Mouse (Mus musculus) liver, adult 10 weeks (tissue): Measurements from ENCODE around the gene Foxr2. TPM values are rescaled to one million over a fixed set of nuclear protein-coding genes. Genes with fewer than 3 reads are reported as not detected.

Experiments used
- polyA plus RNA-seq: library from polyadenylated mRNA; stranded (reverse); fragments of 350-450 nt; fragmentation: Illumina TruSeq; extraction: RNeasy Lipid Tissue Mini Kit (QIAGEN cat#74804); gene quantifications from one replicate; pipeline ENCODE4 v1.2.3, GENCODE M21; 2014; ENCODE audit warnings: low read depth, low replicate concordance

Gene Foxr2
- not detected for polyA plus RNA-seq

GRCm38 (mm10) chrX:153118486-153118885 lies at the start of gene Foxr2:
Gene Foxr2 (plus strand): TSS chrX:153118786.

GRCm38 (mm10) chrX:153139734-153140515 lies 21.3 kb downstream of the Foxr2 start, which contains the start of gene Rragb:
Gene Rragb (plus strand): TSS chrX:153139981.

Other genes starting within 250 kb of the Foxr2 start
- gene Usp51, start 112.3 kb upstream of the Foxr2 start, polyA plus RNA-seq = not detected
- 3.9 TPM for gene Mageh1, start 81.2 kb upstream of the Foxr2 start, polyA plus RNA-seq
- 1.4 TPM for gene Rragb, start 21.2 kb downstream of the Foxr2 start, polyA plus RNA-seq
- gene Klf8, start 118.7 kb downstream of the Foxr2 start, polyA plus RNA-seq = not detected